Mouse (Mus musculus): ENCODE measurements around the gene Aldh16a1. TPM values are rescaled to one million over a fixed set of nuclear protein-coding genes. Genes with fewer than 3 reads are reported as not detected.
A peak's percentile ranks its signal among the peaks of the same experiment; 100 is the strongest.

Aldh16a1 gene
- total RNA-seq (2014; fragmentation: Nextera tagmentation) (19.6 and 26.3 TPM in 2 replicates), total RNA-seq (2017) (33.8 and 34.7 TPM in 2 replicates), polyA plus RNA-seq (2012) (110 and 133 TPM in 2 replicates)

- peak; percentile 86 for DNase-seq (ENCODE audit: low spot score)
- ATAC-seq (ENCODE audit: extremely low read depth, insufficient number of reproducible peaks, low FRiP score, poor library complexity, severe bottlenecking) = peak; percentile 75
- TF ChIP-seq GATA2 (IDR thresholded peaks at IDR 0.05; ENCODE audit: borderline replicate concordance, low read depth, low read length) = no peak
- TF ChIP-seq TAL1 (conservative IDR thresholded peaks at IDR 0.05; ENCODE audit: low read depth, low read length) = no peak
- TF ChIP-seq CTCF (IDR thresholded peaks at IDR 0.05; ENCODE audit: low read depth, low read length) = no peak
- TF ChIP-seq POLR2AphosphoS5 (IDR thresholded peaks at IDR 0.05; ENCODE audit: insufficient replicate concordance, low read depth, low read length) = no peak
- no peak for TF ChIP-seq GATA1 (IDR thresholded peaks at IDR 0.05; ENCODE audit: borderline replicate concordance, low read length)
- H3K4me1 ChIP-seq (ENCODE audit: insufficient read depth, low read depth, low read length) = peaks cover 49% of the 10 kb centered on the region
- H3K36me3 ChIP-seq (replicated peaks) = peaks cover 69% of the 10 kb centered on the region
- no peaks in the 10 kb centered on the region for H3K27me3 ChIP-seq (ENCODE audit: insufficient read depth, low read length)
- H3K9me3 ChIP-seq (replicated peaks) = no peaks in the 10 kb centered on the region
- H3K4me3 ChIP-seq (ENCODE audit: low read depth, low read length) = peak within 1 kb of the TSS; percentile 81
Measured at GRCm38 (mm10) chr7:45154096-45154992, at the start of gene Aldh16a1, which contains the start of gene Pih1d1. Aldh16a1 (minus strand) TSS chr7:45154584. Pih1d1 (plus strand) TSS chr7:45154303.

- Histone ChIP-seq H3K4me1 (ENCODE audit: insufficient read depth, low read depth, low read length) (0 out of 2 replicates have a peak, but pooled peaks cover 2% of the 10 kb centered on the region), H3K9me3 (replicated peaks) (no peaks in the 10 kb centered on the region), H3K27me3 (ENCODE audit: insufficient read depth, low read length) (peaks cover 34% of the 10 kb centered on the region), H3K36me3 (replicated peaks) (no peaks in the 10 kb centered on the region), H3K4me3 (ENCODE audit: low read depth, low read length) (no peak overlapping the region)
- DNase-seq (ENCODE audit: low spot score) (no peak), ATAC-seq (ENCODE audit: extremely low read depth, insufficient number of reproducible peaks, low FRiP score, poor library complexity, severe bottlenecking) (no peak)
- no peak for TF ChIP-seq TAL1 (conservative IDR thresholded peaks at IDR 0.05; ENCODE audit: low read depth, low read length)
- no peak for TF ChIP-seq GATA2 (IDR thresholded peaks at IDR 0.05; ENCODE audit: borderline replicate concordance, low read depth, low read length)
- TF ChIP-seq CTCF (IDR thresholded peaks at IDR 0.05; ENCODE audit: low read depth, low read length) = no peak
Measured at GRCm38 (mm10) chr7:45202654-45203053, 48.3 kb upstream of the Aldh16a1 start.

- Histone ChIP-seq H3K4me3 (ENCODE audit: low read depth, low read length) (no peak overlapping the region), H3K4me1 (ENCODE audit: insufficient read depth, low read depth, low read length) (peaks cover 10% of the 10 kb centered on the region), H3K9me3 (replicated peaks) (no peaks in the 10 kb centered on the region), H3K36me3 (replicated peaks) (no peaks in the 10 kb centered on the region), H3K27me3 (ENCODE audit: insufficient read depth, low read length) (peaks cover 53% of the 10 kb centered on the region)
- no peak for ATAC-seq (ENCODE audit: extremely low read depth, insufficient number of reproducible peaks, low FRiP score, poor library complexity, severe bottlenecking)
- no peak for TF ChIP-seq GATA2 (IDR thresholded peaks at IDR 0.05; ENCODE audit: borderline replicate concordance, low read depth, low read length)
- TF ChIP-seq POLR2AphosphoS5 (IDR thresholded peaks at IDR 0.05; ENCODE audit: insufficient replicate concordance, low read depth, low read length) = no peak
- TF ChIP-seq GATA1 (IDR thresholded peaks at IDR 0.05; ENCODE audit: borderline replicate concordance, low read length) = no peak
- TF ChIP-seq CTCF (IDR thresholded peaks at IDR 0.05; ENCODE audit: low read depth, low read length) = no peak
- no peak for TF ChIP-seq TAL1 (conservative IDR thresholded peaks at IDR 0.05; ENCODE audit: low read depth, low read length)
- DNase-seq (ENCODE audit: low spot score) = no peak
Measured at GRCm38 (mm10) chr7:45198961-45199360, 44.6 kb upstream of the Aldh16a1 start.

GRCm38 (mm10) chr7:45198435-45198834 lies 44.1 kb upstream of the Aldh16a1 start:
- H3K4me1 ChIP-seq (ENCODE audit: insufficient read depth, low read depth, low read length) = peaks cover 10% of the 10 kb centered on the region
- H3K4me3 ChIP-seq (ENCODE audit: low read depth, low read length) = no peak overlapping the region
- H3K36me3 ChIP-seq (replicated peaks) = no peaks in the 10 kb centered on the region
- ATAC-seq (ENCODE audit: extremely low read depth, insufficient number of reproducible peaks, low FRiP score, poor library complexity, severe bottlenecking) = no peak
- peaks cover 58% of the 10 kb centered on the region for H3K27me3 ChIP-seq (ENCODE audit: insufficient read depth, low read length)
- no peak for TF ChIP-seq GATA1 (IDR thresholded peaks at IDR 0.05; ENCODE audit: borderline replicate concordance, low read length)
- TF ChIP-seq CTCF (IDR thresholded peaks at IDR 0.05; ENCODE audit: low read depth, low read length) = no peak
- no peak for TF ChIP-seq GATA2 (IDR thresholded peaks at IDR 0.05; ENCODE audit: borderline replicate concordance, low read depth, low read length)
- no peak for TF ChIP-seq POLR2AphosphoS5 (IDR thresholded peaks at IDR 0.05; ENCODE audit: insufficient replicate concordance, low read depth, low read length)
- TF ChIP-seq TAL1 (conservative IDR thresholded peaks at IDR 0.05; ENCODE audit: low read depth, low read length) = no peak
- no peaks in the 10 kb centered on the region for H3K9me3 ChIP-seq (replicated peaks)
- DNase-seq (ENCODE audit: low spot score) = peak; percentile 54

GRCm38 (mm10) chr7:45196994-45197393 lies 42.6 kb upstream of the Aldh16a1 start:
- Histone ChIP-seq H3K27me3 (ENCODE audit: insufficient read depth, low read length) (peaks cover 68% of the 10 kb centered on the region), H3K4me1 (ENCODE audit: insufficient read depth, low read depth, low read length) (peaks cover 10% of the 10 kb centered on the region), H3K9me3 (replicated peaks) (no peaks in the 10 kb centered on the region), H3K36me3 (replicated peaks) (no peaks in the 10 kb centered on the region), H3K4me3 (ENCODE audit: low read depth, low read length) (no peak overlapping the region)
- no peak for DNase-seq (ENCODE audit: low spot score)
- no peak for ATAC-seq (ENCODE audit: extremely low read depth, insufficient number of reproducible peaks, low FRiP score, poor library complexity, severe bottlenecking)
- TF ChIP-seq GATA2 (IDR thresholded peaks at IDR 0.05; ENCODE audit: borderline replicate concordance, low read depth, low read length) (no peak), TAL1 (conservative IDR thresholded peaks at IDR 0.05; ENCODE audit: low read depth, low read length) (no peak), CTCF (IDR thresholded peaks at IDR 0.05; ENCODE audit: low read depth, low read length) (no peak), POLR2AphosphoS5 (IDR thresholded peaks at IDR 0.05; ENCODE audit: insufficient replicate concordance, low read depth, low read length) (no peak), GATA1 (IDR thresholded peaks at IDR 0.05; ENCODE audit: borderline replicate concordance, low read length) (no peak)

GRCm38 (mm10) chr7:45196176-45196535 lies 41.8 kb upstream of the Aldh16a1 start:
- H3K9me3 ChIP-seq (replicated peaks) = no peaks in the 10 kb centered on the region
- H3K4me3 ChIP-seq (ENCODE audit: low read depth, low read length) = no peak overlapping the region
- TF ChIP-seq GATA2 (IDR thresholded peaks at IDR 0.05; ENCODE audit: borderline replicate concordance, low read depth, low read length) (no peak), TAL1 (conservative IDR thresholded peaks at IDR 0.05; ENCODE audit: low read depth, low read length) (no peak), CTCF (IDR thresholded peaks at IDR 0.05; ENCODE audit: low read depth, low read length) (no peak), GATA1 (IDR thresholded peaks at IDR 0.05; ENCODE audit: borderline replicate concordance, low read length) (no peak), POLR2AphosphoS5 (IDR thresholded peaks at IDR 0.05; ENCODE audit: insufficient replicate concordance, low read depth, low read length) (no peak)
- H3K4me1 ChIP-seq (ENCODE audit: insufficient read depth, low read depth, low read length) = peaks cover 10% of the 10 kb centered on the region
- peaks cover 77% of the 10 kb centered on the region for H3K27me3 ChIP-seq (ENCODE audit: insufficient read depth, low read length)
- DNase-seq (ENCODE audit: low spot score) (no peak), ATAC-seq (ENCODE audit: extremely low read depth, insufficient number of reproducible peaks, low FRiP score, poor library complexity, severe bottlenecking) (no peak)
- H3K36me3 ChIP-seq (replicated peaks) = no peaks in the 10 kb centered on the region
